Mouse (Mus musculus): Measurements from ENCODE around the gene Ydjc. TPM values are rescaled to one million over a fixed set of nuclear protein-coding genes. Genes with fewer than 3 reads are reported as not detected.

Ydjc gene
- total RNA-seq, 4 experiments from 2014 or later = 1.8 to 2.6 (median 2.3) TPM

Small RNAs within 50 kb of the gene (microRNA-seq; reads per million reads assigned to microRNA genes)
- gene Mir130b (45.9 reads per million, percentile 48 among the genes with 10 or more reads in this experiment), gene Mir301b (not detected)

Other genes with a start within 250 kb of the Ydjc start
- gene Ppm1f, start 248.2 kb upstream of the Ydjc start, total RNA-seq (2022) = 10 to 100 TPM; 24.7 to 32.6 (median 29.8) TPM
- gene Mapk1, start 161.2 kb upstream of the Ydjc start, total RNA-seq (2022) = 100 to 1,000 TPM; 104 to 111 (median 104) TPM
- gene Ypel1, start 74.9 kb upstream of the Ydjc start, total RNA-seq (2022) = 1 to 10 TPM; 1.7 to 3.1 (median 2.1) TPM
- 10 to 100 TPM; 36.2 to 39.6 (median 38.1) TPM for gene Ppil2, start 33.4 kb upstream of the Ydjc start, total RNA-seq (2022)
- not detected for gene 2610318N02Rik, start 19.5 kb upstream of the Ydjc start, total RNA-seq (2022)
- 10 to 100 TPM; 11.8 to 26.0 (median 12.9) TPM for gene Sdf2l1, start 12.2 kb upstream of the Ydjc start, total RNA-seq (2022)
- gene Ccdc116, start 2.6 kb downstream of the Ydjc start, total RNA-seq (2022) = under 1 TPM in 2 of 4 experiments, not detected in 2; 0.31 to 0.33 TPM
- gene Ube2l3, start 58.0 kb downstream of the Ydjc start, total RNA-seq (2022) = 100 to 1,000 TPM; 107 to 119 (median 114) TPM
- under 1 TPM in 3 of 4 experiments, not detected in 1; 0.14 to 0.44 (median 0.22) TPM for gene Rimbp3, start 64.0 kb downstream of the Ydjc start, total RNA-seq (2022)
- gene Hic2, start 89.0 kb downstream of the Ydjc start, total RNA-seq (2022) = 1 to 10 TPM; 1.4 to 2.2 (median 1.9) TPM
- 1 to 10 TPM; 1.2 to 2.7 (median 1.7) TPM for gene Tmem191c, start 131.5 kb downstream of the Ydjc start, total RNA-seq (2022)
- 1 to 10 TPM; 1.0 to 2.1 (median 1.5) TPM for gene Serpind1, start 186.8 kb downstream of the Ydjc start, total RNA-seq (2022)

Measured in heart, adult 8-10 months (tissue).